Mouse (Mus musculus): ENCODE results near the gene Lingo1.

DNA sequence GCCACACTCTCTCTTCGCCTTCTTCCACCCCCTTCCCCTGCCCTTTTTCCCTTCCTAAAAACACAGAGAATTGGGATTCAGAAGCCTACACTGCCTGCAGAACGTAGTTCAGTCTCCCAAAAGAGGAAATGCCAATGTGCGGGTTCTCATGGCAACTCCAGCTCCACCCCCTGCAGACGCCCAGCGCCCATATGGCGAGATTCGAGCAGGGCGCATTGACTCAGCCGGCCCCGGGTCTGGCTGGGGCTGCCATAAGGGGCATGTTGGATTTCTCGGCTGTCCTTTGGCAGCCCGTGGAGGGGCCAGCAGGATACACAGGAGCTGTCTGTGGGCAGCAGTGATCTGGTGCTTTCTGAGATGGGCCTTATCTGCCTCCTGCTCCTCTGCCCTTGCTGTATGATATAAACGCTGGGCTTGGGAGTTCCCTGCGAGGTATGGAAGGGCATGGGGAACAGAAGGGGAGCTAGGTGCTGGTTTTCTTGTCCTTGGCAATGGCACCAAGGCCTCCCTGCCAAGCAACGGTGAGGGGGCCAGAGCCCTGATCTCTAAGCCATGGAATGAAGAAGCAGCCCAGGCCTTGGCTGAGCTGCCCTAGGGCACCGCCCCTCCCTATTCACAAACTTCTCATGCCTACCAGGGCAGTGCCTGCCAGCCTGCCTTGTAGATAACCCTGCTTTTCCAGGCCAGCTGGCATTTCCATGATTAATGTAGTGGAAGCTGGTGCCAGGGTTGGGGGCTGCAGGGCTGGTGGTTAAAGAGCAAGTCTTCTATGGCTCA lies 139.3 kb downstream of the Lingo1 start:
- TF ChIP-seq CTCF (IDR thresholded peaks at IDR 0.05; ENCODE audit: low read depth, low read length) (no peak), GATA1 (IDR thresholded peaks at IDR 0.05; ENCODE audit: borderline replicate concordance, low read length) (no peak), TAL1 (conservative IDR thresholded peaks at IDR 0.05; ENCODE audit: low read depth, low read length) (no peak), POLR2AphosphoS5 (IDR thresholded peaks at IDR 0.05; ENCODE audit: insufficient replicate concordance, low read depth, low read length) (no peak), GATA2 (IDR thresholded peaks at IDR 0.05; ENCODE audit: borderline replicate concordance, low read depth, low read length) (no peak)

Data from G1E (cell line).